Mouse (Mus musculus) left cerebral cortex, postnatal 25 days (tissue): ENCODE data around the gene Catsperd. TPM values are rescaled to one million over a fixed set of nuclear protein-coding genes. Genes with fewer than 3 reads are reported as not detected.
A peak's percentile ranks its signal among the peaks of the same experiment; 100 is the strongest.

Experiments
- DNase-seq, 2 experiments: peaks; one replicate each; pipeline ENCODE4 v3.0.0; 2022; ENCODE audit warnings: low spot score in 2 of 2, mixed read lengths in 1 of 2
- intact Hi-C: fragments of 180-260 bp; cut with DNase I; formaldehyde crosslinking; loops from one replicate; pipeline ENCODE4 v1.15.1; 2025
- total RNA-seq, 2 experiments: library from RNA; stranded (reverse); gene quantifications; 2 replicates each; pipeline ENCODE4 v1.2.3; 2021

Gene Catsperd
- total RNA-seq, 2 experiments from 2014 or later = 0.73 TPM

DNA sequence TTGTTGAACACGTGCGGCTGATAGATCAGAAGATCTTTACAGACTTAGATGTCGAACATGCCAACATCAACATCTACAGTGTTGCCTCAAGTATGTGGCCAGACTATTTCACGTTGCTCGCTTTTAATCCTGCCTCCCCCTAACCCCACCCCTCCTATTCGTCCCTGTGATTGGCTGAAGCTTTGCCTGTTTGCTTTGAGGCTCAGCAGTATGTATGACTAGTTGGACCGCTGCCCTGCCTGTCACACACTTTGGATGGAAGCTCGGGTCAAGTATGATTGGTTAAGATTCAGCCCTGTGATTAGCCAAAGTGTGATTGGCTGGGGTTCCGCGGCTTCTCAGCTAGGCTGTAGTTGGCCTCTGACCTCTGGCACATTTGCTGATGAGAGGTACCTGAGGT lies 23.9 kb downstream of the Catsperd start:
- no peak for DNase-seq
- intact Hi-C loops = no loop called here

DNA sequence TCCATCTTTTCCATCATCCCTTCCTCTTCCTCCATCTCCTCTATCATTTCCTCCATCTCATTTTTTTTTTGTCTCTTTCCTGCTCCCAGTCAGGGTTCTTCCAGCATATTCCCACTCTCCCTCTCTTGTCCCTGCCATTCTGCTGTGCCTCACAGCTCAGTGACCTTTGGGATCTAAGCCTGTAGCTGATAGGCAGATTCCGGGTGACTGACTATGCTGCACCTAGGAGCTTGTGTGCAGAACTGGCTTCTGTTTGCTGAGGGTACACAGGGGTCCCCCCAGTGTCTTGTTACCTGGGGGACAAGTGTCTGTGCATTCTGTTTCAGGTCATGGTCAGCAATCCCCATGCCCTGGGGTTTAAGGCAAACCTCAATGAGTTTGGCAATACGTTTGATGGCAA lies 26.8 kb downstream of the Catsperd start:
- no peak for DNase-seq
- intact Hi-C loops = no loop called here

DNA sequence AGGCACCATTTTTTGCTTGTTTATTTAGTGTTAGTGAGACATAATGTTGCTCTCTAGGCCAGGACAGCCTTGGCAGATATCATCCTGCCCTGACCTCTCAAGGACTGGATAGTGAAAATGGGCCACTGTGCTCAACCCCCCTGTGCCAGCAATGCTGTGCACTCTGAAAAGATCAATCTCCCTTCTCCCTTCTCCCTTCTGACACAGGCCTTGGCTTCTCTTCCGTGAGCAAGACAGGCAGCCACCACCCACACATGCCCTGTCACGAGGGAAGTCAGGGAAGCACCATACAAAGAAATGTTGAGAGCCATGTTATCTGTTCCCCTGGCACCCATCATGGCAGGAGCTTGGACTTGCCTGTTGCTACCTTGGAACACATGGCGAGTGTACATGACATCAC lies 27.4 kb downstream of the Catsperd start:
- intact Hi-C loops = no loop called here

DNA sequence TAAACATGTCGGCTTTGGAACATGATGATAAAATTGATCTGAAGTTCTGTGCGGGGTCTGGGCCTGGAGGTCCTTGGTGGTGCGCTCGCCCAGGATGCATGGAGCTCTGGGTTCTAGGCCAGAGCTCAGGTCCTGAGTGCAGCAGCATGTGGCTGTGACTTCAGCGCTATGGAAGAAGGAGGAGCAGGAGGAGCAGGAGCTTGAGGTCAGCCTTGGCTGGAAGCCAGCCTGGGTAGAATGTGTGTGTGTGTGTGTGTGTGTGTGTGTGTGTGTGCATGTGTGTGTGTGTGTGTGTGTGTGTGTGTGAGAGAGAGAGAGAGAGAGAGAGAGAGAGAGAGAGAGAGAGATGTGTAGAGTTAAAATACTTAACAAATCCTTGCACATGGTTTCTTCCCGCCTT lies 28.2 kb downstream of the Catsperd start:
- intact Hi-C loops = no loop called here

More for the DNA sequence above, 27.4 kb downstream of the Catsperd start:
- DNase-seq = no peak

DNA sequence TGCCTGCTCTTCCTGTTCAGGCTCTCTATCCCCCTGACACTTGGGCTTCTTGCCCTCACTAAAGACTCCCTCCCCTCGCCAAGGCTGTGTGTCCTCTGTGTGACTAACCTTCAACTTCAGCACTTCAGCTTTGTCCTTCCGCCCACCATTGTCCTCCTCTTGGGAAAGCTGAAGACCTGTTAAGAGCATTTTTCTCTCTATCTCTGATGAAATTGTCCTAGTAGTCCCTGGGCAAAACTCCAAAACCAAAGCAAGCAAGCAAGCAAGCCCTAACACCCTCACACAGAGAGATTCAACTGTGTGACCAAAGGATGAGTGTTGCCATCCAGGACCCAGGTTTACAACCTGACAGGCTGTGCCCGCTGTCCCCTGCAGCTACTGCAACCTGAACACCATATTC lies 35.7 kb downstream of the Catsperd start:
- intact Hi-C loops = no loop called here
- DNase-seq = no peak

More for the DNA sequence above, 28.2 kb downstream of the Catsperd start:
- no peak for DNase-seq

DNA sequence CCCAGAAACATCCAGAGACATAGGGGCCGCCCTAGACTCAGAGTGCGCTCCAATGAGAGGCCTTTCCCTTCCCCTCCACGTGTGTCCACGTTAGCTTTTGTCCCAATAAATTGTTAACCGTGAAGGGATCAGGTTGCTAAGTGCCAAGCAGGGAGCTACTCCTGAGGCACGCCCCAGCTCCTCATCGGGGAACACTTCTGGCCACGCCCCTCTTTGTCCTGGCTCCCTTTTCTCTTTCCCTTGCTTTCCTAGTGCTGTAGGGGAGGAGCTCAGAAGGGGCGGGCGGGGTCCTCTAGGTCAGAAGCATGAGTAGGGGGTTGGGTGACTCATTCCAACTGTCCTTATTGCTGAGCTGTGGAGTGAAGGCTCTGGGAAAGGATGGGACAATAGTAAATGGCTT lies 36.4 kb downstream of the Catsperd start:
- intact Hi-C loops = no loop called here
- no peak for DNase-seq

DNA sequence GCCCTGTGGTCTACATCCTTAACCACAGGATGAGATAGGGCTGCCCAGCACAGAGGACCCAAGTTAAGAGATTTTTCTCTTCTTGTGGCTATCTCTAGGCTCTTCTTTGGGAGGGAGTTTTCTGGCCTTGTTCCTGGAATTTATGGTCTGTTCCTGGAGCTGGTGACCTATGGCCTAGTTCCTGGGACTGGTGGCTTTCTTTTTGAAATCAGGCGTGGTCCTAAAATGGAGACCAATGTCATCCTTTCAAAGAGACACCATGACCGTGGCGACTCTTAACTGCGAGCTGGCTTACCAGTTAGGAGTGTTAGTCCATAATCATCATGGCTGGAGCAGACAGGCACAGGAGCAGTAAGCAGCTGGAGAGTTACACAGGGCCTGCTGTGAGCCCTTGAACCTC lies 38.4 kb downstream of the Catsperd start:
- intact Hi-C loops = no loop called here
- DNase-seq = no peak

DNA sequence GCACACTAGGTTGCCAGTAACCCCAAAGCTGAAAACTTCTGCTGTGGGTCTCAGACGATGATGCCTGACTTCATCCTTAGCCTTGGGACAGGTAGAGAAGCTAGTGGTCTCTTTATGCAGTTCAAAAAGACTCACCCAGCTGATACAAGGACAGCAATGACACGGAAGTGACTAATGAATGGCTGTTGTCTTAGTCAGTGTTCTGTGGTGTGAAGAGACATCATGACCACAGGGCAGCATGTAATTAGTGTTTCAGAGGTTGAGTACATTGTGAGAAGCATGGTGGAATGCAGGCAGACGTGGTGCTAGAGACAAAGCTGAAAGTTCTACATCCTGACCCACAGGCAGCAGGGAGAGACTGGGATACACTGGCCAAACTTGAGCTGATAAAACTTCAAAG lies 39.6 kb downstream of the Catsperd start:
- no peak for DNase-seq
- intact Hi-C loops = no loop called here

DNA sequence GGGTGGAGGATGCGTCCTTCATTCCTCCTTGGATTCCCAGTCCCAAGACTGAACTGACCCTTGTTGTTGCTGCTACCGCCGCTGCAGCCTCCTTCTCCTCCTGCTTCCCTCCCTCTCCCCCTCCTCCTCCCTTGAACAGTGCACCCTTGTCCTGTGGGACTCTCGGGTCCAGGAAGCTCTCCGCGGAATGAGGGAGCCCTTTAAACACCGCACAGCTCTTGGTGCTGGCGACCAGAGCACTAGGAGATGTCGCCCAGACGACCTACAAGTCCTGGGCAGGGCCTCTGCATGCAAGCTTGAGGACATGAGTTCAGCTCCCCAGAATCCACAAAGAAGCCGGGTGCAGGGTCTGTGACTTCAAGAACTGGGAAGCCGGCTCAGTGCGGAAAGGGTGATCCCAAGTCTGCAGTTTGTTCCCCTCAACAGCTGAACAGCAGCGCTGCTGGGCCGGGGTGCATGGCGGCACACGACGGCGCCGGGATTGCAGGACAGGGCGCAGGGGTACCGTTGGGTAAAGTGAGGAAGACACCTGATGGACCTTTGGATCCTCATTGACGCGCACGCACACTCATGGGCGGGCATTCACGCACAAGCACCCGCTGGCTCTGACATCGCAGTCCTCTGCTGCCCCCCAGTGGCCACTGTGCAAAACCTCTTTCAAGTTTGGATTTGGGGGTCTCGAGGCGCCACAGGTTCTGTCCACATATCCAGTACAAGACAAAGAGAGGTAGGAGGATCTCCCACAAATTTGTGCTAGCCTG lies 40.6 kb downstream of the Catsperd start:
- DNase-seq = peak; percentile 78 to 82
- intact Hi-C loops = loop anchor here (1.0 kb wide), 1 partner anchor 41 kb away; no protein-coding TSS in a partner anchor

DNA sequence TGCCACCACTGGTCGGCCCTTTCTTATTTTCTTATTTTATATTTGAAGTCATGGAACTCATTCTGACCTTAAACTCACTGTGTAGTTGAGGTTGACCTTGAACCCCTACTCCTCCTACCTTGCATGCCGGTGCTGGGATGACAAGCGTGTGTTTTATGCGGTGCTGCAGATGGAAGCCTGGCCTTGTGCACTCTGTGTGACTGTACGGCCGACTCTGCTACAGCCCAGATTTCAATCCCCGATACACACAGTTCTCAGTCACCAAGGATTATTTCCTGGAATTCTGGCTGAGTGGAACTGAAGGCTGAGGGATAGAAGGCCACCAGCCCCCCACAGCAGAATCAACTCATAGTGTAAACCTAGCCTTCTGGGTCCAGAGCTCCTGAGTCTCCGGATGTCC lies 41.8 kb downstream of the Catsperd start:
- intact Hi-C loops = loop anchor here (5.0 kb wide), 1 partner anchor 57 kb away; the partner anchor contains the start of gene Rpl36
- DNase-seq = no peak

DNA sequence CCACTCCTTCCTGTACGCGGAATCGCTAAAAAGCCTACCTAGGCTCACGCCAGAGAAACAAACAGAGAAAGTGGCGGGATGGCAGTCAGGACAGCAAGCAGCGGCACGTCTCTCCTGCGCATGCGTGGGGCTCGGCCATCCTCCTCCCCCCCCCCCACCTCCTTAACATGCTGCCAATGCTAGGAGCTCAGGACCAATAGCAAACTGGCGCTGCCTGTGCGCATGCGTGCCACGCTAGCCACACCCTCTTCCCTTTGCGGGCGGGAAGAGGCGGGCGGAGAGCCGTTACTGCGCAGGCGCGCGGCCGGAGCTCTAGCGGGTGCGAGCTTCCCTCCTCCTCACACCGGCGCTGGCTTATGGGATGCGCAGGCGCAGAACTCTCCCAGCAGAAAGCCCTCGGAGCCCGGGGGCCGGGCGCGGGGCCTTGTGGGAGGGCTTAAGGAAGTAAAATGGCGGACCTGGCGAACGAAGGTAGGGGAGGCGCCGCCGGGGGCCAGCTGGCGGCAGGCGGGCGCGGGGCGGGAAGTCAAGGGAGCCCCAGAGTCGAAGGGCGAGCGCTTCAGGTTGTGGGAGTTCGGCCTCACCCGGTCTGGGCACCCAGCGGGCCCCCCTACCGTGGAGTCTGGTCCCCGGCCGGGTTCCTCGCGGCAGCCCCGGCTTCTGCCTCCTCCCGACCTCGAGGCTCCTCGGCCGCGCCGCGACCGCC lies 45.2 kb downstream of the Catsperd start, which contains the start of gene Ranbp3:
Gene Ranbp3 (plus strand): TSS at position 354 of the 706 bp plus-strand sequence.
- DNase-seq = peak; percentile 99 to 100
- intact Hi-C loops = loop anchor here (2.0 to 5.0 kb wide), 2 partner anchors 61 to 88 kb away; partner anchors contain the start of genes Rpl36, Safb and Safb2

DNA sequence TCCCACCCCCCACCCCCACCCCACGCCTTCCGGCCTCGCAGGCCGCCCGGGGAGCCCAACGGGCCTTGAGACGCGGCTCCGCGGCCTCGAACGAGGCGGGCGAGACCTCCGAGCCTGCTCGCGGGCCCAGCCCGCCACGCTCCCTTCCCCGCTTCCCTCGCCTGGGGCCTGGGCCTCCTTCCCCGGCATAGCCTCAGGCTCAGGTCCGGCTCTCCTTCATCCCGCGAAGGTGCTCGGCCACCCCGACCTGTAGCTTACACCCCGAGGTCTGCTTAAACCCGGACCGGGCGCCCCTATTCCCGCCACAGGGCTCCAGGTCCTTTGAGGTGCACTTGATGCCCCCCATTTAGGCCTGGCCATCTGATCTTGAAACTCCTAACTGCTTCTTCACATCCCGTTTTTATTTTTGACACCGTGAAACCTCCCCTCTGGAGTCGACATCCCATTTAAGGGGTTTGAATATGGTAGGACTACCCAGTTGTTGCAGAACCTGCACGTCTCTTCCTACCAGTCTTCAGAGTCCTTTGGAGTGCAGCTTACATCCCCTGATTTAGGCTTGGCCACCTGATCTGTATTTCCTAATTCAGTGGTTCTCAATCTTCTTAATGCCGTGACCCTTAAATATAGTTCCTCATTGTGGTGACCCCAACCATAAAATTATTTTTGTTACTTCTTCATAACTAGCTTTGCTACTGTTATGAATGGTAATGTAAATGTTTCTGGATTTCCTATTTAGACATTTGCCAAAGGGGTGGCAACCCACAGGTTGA lies 45.9 kb downstream of the Catsperd start:
- intact Hi-C loops = loop anchor here (2.0 to 5.0 kb wide), 3 partner anchors 62 to 89 kb away; partner anchors contain the start of genes Rpl36, Safb and Safb2
- no peak for DNase-seq

DNA sequence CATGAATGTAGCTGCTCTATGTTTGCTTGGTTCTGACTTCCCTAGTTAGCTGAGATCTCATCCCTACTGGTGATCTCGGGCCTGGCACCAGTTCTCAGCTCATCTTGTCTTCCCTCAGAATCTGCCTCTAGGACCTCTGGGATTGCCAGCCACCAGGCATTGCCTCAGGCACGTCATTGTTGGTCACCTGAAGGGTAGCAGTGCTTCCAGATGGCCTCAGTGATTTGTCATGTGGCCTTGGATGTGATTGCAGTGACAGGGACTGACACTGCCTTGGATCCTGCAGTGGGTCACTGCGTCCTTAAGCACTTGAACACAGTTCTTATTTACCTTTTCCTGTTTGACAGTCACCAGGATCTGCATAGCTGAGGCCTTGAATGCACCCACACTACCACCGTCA lies 53.8 kb downstream of the Catsperd start:
- no peak for DNase-seq
- intact Hi-C loops = no loop called here

DNA sequence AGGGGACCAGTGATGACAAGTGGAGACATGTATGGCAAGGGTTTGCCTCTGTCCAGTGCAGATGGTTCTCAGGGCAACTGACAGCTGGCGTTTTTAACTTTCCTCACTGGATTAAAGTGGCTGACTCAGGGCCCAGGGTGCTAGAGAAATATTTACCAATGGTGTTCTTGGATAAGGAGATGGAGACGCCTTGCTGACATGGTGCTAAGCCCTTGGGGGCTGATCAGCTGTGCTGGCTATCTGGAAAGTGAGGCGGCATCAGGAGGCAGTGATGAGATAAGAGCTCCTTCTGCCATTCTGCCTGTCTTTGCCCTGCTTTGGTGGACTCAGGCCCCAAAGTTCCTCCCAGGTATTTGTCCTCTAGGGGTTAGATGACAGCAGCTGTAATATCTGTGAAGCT lies 54.9 kb downstream of the Catsperd start:
- intact Hi-C loops = no loop called here
- DNase-seq = no peak

DNA sequence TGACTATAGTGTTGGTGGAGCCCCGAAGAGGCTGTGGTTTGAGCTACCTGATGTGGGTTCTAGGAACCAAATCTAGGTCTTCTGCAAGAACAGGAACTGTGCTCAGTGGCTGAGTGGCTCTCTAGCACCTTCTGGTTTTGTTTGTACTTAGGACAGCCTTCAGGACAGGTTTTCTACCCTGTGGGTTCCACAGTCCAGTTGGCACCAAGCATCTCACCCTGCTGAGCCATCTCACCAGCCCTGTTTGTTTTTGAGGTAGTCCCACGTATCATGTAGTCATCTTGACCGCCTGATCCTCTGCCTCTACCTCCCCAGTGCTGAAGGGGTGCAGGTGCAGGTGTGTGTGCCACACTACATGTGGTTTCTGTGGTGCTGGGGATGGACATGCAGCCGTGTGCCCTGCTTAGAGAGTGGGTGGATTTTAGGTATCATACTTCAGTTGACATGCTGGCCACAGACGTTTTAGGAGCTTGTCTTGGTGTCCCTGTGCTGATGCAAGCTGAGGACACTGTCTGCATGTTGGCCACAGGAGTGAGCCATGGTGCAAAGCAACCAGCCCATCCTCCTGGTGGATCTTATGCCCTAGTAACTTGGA lies 55.7 kb downstream of the Catsperd start:
- DNase-seq = no peak
- intact Hi-C loops = no loop called here

DNA sequence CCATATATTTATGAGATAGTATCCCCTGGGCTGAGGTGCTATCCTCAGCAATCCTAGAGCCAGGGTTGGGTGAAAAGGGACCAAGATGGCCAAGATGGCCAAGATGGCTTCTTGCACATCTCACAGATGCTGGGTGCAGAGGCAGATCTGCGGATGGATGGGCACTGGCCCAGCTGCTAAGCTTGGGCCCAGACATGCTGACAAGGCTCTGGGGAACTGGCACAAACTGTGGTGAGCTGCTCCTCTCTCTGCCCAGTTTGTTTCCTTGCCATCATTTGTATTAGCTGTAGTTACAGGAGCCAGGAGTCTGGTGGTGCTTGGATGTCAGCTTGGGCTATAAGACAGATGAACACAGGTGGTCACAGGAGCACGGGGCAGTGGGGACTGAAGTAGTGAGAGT lies 56.7 kb downstream of the Catsperd start:
- intact Hi-C loops = no loop called here
- no peak for DNase-seq

DNA sequence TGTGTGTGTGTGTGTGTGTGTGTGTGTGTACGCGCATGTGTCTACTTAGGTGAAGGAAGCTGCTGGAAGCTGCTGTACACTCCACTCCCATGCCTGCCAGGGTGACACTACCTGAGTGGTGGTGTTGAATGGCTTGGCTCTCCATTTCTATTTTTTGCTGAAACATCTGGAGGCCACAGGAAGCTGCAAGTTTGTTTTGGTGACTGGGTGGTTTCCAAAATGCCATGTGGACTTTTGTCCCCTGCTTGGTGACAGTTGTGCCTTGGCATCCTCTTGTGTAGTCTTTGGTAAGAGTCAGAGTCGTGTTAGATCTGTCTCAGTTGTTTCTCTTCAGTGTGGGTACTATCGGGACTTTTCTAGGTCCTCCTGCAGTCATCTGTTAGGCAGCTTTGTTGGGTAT lies 58.9 kb downstream of the Catsperd start:
- DNase-seq = no peak
- intact Hi-C loops = no loop called here

DNA sequence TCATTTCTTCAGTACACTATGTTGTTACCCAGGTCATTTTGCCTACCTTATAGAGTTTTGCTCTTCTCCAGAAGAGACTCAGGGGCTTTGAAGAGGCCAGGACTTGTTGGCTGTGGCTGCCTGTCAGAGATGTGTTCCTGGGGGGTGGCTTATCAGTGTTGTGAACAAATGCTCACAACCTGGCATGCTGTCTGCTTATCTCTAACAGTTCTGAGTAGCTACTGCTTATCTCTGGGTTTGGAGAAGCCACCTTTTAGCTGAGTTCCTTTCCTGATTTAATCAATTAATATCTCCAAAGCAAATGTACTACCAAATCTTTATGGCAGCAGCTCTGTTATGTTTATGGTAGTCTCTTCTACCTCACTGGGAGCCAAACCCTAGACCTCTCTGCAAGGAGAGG lies 60.1 kb downstream of the Catsperd start:
- intact Hi-C loops = no loop called here
- DNase-seq = no peak

DNA sequence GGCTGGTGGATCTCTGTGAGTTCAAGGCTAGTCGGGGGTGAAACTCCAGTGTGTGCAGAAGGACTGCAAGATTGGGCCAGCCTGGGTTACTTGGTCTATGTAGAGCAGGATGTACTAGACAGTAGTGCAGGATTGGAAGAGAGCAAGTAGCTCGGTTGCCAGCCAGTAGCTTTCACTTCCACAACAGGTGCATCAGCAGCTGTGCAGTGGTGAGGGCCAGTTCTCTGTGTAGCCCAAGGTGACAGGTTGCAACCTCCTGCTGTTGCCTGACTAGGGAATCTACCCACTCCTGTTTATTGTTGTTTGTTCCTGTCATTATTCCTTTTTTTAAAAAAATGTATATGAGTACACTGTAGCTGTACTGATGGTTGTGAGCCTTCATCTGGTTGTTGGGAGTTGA lies 60.7 kb downstream of the Catsperd start:
- DNase-seq = no peak
- intact Hi-C loops = no loop called here

DNA sequence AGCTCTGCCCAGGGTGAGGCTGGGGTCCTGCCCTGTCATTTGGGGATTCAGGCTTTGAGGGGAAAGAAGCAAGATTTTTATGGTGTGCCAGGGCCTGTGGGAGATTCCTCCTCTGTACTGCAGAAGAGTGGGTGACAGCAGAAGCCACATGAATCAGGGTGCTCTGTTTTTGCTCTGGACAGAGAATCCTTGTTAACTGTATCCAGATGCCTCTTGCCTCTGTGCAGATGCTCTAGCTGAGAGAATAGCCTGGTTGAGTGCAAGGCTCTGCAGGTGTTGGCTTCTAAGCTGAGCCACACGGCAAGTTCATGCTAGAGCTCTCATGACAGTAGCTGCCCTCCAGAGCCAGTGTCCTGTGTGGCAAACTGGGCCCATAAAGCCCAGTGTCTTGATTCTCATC lies 65.5 kb downstream of the Catsperd start:
- peak in 1 of 2 experiments; percentile 52 for DNase-seq

More for the DNA sequence above, 65.5 kb downstream of the Catsperd start:
- intact Hi-C loops = no loop called here
